Mouse (Mus musculus): ENCODE measurements around the gene Tcp11l1. TPM values are rescaled to one million over a fixed set of nuclear protein-coding genes. Genes with fewer than 3 reads are reported as not detected.

The Tcp11l1 gene
- polyA plus RNA-seq (2012; rRNA removed): 14.7 and 14.9 TPM in 2 replicates

GRCm38 (mm10) chr2:104711585-104712485, at the start of gene Tcp11l1:
Gene Tcp11l1 (minus strand): TSS chr2:104712169.

GRCm38 (mm10) chr2:104742741-104743064, 30.7 kb upstream of the Tcp11l1 start, which contains the start of gene Depdc7:
Gene Depdc7 (minus strand): TSS chr2:104742878.

GRCm38 (mm10) chr2:104716279-104716678, 4.3 kb upstream of the Tcp11l1 start, which contains the start of gene Pin1rt1:
Gene Pin1rt1 (minus strand): TSS chr2:104716379.

Other genes starting within 250 kb of the Tcp11l1 start
- gene Hipk3, start 217.7 kb downstream of the Tcp11l1 start, polyA plus RNA-seq (2012; rRNA removed): 38.9 and 47.5 TPM in 2 replicates
- 3.4 and 4.2 TPM in 2 replicates for gene Cstf3, start 121.6 kb downstream of the Tcp11l1 start, polyA plus RNA-seq (2012; rRNA removed)
- 1.0 and 1.3 TPM in 2 replicates for gene Pin1rt1, start 4.2 kb upstream of the Tcp11l1 start, polyA plus RNA-seq (2012; rRNA removed)
- gene Depdc7, start 30.7 kb upstream of the Tcp11l1 start, polyA plus RNA-seq (2012; rRNA removed): 5.4 and 7.2 TPM in 2 replicates
- 4.2 and 5.6 TPM in 2 replicates for gene Qser1, start 104.6 kb upstream of the Tcp11l1 start, polyA plus RNA-seq (2012; rRNA removed)
- gene Prrg4, start 137.7 kb upstream of the Tcp11l1 start, polyA plus RNA-seq (2012; rRNA removed): 0.61 and 0.84 TPM in 2 replicates
- 0.78 TPM in 1 of 2 replicates, not detected in the other for gene Ccdc73, start 155.6 kb upstream of the Tcp11l1 start, polyA plus RNA-seq (2012; rRNA removed)